Mouse (Mus musculus): ENCODE measurements around the gene Wasf2. TPM values are rescaled to one million over a fixed set of nuclear protein-coding genes. Genes with fewer than 3 reads are reported as not detected.

Wasf2 gene
- 10 to 100 TPM; 34.0 to 35.7 TPM for total RNA-seq (2021)

DNA sequence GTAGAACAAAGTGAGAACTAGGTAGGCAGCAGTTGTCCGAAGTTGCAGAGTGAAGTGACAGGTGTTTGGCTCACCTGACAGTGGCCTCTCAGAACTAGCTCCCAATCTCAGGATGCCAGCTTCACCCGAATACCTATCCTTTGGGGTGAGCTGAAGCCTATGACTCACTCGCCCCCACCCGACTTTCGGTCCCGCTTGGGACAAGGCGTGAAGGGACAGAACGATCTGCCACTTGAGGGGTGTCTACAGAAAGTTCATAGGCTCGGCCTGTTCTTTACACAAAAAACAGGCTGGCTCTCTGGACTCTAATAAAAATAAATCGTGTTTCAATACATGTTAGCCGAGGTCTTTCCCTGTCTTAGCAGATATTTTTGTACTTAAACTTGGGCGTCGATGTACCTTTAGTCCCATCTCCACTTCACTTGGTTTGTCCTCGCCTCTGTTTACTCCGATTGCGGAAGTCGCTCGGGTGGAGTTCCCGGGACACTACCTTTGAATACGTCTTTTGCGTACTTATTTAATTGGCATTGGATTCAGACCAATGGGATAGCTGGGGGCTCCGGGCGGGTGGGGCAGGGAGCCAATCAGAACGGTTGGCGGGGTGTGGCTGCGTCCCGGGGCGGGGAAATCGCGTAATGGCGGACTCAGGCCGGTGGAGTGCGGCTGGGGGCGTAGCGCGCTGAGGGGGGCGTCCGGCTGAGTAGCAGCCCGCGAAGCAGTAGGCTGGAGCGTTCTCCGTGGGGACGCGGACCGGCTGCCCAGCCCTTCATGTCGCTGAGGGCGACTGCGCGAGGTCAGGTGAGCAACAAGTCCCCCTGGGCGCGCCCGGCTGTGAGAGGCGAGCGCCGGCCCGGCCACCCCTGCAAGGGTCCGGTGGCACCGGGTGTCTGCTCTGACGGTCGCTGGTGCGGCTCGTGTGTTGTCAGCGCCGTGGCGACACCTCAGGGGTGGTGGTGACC lies at the start of gene Wasf2:
TSS of gene Wasf2 (plus strand) at position 575 of the 959 bp plus-strand sequence.
- peak; percentile 96 for DNase-seq
- intact Hi-C loops (cut with DNase I) = no loop called here

DNA sequence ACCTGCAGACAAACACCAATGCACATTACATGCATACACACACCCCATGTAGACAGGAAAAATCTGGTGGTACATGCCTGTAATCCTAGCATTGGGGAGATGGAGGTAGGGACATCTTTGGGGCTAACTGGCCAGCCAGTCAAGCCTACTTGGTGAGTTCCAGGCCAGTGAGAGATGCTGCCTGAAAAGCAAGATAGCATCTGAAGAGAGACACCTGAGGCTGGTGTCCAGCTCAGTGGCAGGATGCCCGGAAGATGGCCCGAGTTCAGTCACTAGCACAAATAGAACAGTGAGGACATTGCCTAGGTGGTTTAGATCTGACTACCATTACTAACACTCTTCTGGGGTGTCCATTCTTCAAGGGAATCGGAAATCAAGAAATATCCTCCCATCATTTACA lies 49.4 kb upstream of the Wasf2 start:
- intact Hi-C loops (cut with DNase I) = no loop called here
- DNase-seq = no peak

DNA sequence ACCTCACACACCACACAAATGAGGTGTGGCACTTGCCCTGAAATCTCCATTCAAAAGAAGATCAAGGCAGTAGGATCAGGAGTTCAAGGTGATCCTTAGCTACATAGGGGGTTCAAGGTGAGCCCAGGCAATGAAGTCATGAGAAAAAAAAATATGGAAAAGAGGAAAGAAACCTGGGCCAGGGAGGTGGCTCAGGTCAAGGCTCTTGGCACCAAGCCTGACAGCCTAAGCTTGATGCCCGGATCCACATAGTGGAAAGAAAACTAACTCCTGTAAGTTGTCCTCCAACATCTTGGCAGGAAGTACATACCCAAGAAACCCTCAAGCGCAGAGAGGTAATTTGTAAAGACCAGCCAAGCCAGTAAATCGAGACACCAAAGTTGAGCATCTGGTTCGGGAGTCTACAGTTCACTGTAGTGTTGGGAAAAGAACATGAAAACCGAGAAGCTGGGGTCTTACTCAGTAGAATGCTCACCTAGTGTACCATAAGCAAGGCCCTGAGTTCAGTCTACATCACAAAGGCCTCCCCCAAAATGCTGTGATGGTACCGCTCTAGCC lies 48.0 kb upstream of the Wasf2 start:
- intact Hi-C loops (cut with DNase I) = no loop called here
- DNase-seq = no peak

DNA sequence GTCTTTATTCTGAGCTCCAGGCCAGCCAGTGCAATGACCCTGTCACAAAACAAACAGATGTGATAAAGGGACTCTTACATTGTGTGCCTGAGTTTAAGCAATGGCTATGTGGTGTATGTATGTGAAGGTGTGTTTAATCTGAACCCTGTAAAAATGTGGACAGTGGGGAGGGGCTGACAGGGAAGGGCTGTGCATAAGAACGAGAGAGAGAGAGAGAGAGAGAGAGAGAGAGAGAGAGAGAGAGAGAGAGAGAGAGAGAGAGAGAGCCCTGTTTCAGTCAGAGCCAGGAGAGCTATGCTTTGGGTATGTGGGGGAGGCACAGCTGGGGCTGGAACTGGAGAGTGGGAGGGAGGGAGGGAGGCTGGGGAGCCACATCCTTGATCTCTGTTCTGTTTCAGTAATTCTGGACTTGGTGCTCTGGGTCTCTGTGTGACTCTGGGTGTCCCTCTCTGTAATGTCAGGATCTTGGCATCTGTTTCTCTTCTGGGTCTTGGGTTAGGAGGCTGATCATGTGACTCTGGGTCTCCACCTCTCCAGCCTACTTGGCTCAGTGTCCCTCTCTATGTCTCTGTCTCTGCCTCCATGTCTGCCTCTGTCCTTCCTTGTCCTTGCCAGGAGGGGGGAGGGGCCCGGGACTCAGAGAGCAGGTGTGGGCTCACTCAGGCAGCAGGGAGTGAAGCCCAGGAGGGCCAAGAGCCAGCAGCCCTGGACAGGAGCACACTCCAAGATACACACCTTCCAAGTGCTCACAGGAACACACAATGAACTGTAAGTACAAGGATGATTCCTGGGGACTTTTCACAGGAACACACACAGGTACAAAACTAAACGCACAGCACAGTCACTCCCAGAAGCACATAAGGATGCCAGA lies 46.1 kb upstream of the Wasf2 start:
- intact Hi-C loops (cut with DNase I) = no loop called here
- peak; percentile 88 for DNase-seq

DNA sequence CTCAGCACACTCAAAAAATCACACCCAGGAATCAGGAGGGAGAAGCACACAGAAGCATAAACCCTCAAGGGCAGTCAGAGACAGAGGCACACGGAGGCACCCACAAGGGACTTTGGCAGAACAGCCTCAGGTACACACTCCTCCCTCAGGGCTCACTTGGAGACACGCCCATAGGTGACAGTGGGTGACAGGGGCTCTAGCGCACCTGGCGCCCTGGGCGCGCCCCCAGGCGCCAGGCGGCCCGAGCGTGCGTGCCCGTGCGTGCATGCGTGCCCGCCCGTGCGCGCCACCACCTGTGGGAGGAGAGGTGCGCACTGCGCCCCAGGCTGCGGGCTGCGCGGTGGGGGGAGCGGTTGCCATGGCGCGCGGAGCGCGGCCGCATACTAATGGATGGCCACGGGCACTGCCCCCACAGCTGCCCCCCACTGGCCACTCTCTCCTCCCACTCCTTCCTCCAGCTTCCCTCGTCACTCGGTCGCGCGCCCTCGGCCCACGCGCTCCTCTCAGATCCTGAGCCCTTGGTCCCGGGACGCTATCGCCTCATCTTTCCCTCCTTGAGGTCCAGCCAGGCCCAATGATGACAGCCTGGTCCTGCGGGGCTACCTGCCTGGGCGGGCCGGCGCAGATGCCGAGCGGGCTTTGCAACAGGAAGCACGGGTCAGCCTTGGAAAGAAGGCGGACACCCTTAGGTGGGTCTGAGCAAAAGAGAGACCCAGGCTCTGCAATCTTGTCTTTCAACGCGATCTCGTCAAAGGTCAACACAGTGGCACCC lies 45.1 kb upstream of the Wasf2 start:
- intact Hi-C loops (cut with DNase I) = no loop called here
- peak; percentile 70 for DNase-seq

DNA sequence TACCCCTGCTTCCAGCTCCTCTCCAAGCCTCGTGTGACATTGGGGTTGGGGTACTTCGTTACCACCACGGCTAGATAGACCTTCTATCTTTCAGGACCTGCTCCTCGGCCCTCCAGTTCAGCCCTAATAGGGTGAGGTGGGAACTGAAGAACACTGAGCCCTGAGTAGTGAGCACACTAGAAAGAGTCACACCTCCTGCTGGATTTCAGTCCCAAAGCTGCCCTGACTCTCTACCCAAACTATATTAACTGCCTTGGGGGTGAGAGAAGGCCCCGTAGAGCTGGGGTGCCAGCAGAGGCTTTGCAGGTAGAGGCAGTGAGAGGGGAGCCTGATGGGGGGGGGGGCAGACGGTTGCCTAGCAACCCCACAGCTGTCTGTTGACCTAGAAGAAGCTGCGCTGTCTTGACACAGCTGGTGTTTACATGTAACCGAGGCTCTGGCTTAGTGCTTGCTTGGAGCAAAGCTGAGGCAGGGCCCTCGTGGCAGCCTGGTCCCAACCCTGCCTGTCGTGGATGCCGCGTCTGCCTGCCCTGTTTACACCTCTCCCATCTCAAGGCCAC lies 44.4 kb upstream of the Wasf2 start:
- intact Hi-C loops (cut with DNase I) = no loop called here
- no peak for DNase-seq

DNA sequence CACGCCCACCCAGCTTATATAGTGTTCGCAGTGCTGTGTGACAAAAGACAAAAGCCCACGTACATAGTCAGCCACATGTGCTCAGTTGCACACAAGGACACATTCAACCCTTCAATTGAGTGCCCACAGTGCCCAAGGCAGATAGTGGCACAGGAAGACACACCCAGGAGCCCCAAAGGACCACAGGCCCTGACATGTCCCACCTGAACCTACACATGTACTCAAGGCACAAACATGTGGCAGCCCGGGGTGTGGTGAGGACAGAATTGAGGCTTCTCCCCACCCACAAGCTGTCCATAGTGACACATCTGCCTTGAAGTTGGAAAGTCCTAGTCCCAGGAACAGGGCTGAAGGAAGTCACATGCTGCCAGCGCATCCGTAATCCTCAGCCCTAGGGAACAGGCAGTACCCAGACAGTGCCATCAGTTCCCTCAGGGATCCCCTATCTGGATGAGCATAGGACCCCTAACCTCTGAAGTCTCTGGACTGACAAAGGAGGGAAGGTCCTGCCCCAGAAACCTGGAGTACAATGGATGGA lies 43.1 kb upstream of the Wasf2 start:
- no peak for DNase-seq
- intact Hi-C loops (cut with DNase I) = no loop called here

DNA sequence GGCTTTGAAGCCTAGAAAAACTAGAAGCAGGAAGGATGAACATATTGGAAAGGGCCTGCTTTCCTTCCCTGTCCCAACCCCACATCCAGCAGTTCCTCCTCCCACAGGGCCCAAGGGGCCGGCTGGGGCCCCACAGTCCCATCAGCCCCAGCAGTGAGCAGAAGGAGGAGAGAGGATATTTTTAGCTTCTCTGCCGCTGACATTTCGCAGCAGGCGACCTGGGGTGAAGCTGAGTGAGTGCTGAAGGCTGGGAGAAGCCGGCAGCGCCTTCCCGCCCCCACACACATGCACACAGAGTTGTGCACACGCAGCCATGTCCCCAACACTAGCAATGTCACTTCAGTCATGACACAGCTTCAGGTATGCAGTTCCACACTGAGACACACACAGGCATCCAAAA lies 42.5 kb upstream of the Wasf2 start:
- intact Hi-C loops (cut with DNase I) = no loop called here
- no peak for DNase-seq

DNA sequence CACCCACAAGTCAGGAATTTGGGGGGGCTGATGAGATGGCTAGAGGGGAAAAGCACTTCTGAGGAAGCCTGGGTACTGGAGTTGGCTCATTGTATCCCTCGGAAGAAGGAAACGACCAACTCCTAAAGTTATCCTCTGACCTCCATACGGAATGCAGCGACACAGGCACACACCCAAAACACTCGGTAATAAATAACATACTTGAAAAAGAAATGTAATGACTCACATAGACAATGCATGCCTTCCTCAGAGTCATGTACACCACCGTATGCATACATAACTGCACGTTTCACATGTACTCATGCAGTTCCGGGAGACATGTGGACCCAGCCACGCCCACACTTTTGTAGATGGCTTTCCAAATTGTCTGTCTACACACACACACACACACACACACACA lies 41.0 kb upstream of the Wasf2 start:
- DNase-seq = no peak
- intact Hi-C loops (cut with DNase I) = no loop called here

DNA sequence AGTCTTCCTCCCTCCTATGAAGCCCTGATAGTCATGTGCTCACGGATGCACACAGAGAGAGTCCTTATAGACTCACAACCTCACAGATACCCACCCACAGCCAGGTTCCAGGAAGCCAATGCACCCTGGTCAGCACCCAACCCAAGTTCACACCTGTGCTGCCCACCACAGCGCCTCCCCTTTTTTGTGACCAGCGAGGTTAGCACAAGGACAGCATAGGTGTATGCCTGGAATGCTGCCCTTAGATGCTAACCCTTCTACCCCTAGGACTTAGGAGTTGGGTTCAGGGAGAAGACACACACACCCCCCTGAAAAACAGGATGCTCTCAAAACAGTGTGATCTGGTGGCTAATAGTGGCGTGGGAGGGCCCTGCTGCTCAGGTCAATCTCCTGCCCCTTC lies 40.5 kb upstream of the Wasf2 start:
- DNase-seq = no peak
- intact Hi-C loops (cut with DNase I) = no loop called here

DNA sequence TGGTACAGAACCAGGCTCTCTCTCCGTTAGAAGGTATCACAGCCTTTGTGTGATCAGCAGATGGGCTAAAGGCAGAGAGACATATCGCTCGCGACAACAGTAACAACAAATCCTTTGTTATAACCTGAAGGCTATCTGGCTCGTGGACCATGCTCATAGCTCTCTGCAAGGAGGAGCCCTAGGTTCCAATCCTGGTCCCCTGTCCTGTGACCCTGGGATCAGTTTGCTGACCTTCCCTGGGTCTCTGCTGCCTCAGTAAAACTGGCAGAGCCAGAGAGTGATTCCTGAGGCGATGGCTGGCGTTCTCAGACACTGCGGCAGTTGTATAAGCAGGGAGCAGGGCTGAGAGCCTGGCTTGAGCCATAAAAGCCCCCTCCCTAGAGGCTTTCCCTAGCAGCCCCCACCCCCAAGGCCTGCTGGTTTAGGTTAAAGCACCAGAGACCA lies 40.0 kb upstream of the Wasf2 start:
- no peak for DNase-seq
- intact Hi-C loops (cut with DNase I) = no loop called here

DNA sequence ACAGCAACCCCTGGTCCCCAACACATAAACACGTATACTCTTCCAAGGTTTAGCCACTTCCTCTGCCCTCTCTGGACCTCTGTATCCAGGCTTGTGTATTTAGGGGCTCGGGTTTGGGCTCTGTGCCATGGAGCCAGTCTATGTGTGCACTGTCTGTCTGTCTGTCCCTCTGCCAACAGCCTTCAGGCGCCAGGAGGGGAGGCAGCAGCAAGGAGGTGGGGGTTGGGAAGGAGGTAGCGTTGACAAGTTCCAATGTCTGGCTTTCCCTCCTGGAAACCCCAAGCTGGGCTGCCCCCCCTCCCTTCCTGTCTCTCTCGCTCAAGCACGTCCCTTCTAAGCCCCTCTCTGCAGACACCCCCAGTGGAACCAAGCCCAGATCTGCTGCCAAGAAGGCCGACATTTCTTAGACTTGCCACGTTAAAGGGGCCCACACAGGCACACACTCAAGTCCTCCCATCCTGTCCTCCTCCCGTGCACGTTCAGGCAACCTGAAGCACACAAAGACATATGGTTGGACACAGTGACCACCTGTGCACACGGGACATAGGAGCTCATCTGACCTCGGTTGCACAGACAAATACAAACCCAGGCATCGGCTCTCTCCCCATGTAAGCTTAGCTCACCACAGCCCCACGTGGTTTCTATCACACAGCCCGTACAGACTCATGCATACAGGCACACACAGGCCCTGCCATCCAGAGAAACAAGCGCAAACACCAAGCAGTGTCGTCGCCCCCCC lies 39.4 kb upstream of the Wasf2 start:
- intact Hi-C loops (cut with DNase I) = no loop called here
- DNase-seq = peak; percentile 91

DNA sequence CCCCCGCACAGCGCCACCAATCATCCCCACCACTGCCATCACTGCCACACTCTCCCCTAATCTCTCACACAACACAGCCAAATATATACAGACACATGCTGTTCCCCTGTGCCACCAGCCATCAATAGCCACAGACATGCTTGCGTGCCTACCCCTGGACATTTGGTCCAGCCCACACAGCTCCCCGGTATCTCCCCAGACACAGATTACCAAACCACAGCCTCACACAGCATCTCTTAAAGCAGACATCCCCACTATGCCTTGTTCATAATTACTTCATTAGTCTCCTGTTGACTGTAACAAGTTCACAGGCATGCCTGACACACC lies 38.9 kb upstream of the Wasf2 start:
- DNase-seq = no peak
- intact Hi-C loops (cut with DNase I) = no loop called here

DNA sequence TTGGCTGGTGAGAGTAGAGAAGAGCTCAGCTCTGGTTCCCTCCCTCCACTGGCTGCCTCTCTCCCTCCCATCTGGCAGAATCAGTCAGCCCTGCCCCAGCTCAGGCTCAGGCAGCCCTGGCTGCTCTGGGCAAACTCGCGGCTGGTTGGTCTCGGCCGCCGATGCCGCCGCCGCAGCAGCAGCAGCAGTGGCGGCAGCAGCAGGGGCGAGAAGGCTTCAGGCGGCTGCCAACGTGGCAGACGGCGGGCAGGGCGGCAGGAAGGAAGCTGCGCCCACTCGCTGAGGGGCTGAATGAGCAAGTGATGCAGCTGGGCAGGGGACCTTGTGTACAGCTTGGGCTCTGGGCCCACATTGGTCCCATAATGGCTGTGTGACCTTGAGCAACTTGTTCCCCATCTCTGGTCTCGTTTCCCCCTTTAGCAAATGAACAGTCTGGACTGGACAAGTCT lies 37.8 kb upstream of the Wasf2 start:
- DNase-seq = peak; percentile 88
- intact Hi-C loops (cut with DNase I) = no loop called here

DNA sequence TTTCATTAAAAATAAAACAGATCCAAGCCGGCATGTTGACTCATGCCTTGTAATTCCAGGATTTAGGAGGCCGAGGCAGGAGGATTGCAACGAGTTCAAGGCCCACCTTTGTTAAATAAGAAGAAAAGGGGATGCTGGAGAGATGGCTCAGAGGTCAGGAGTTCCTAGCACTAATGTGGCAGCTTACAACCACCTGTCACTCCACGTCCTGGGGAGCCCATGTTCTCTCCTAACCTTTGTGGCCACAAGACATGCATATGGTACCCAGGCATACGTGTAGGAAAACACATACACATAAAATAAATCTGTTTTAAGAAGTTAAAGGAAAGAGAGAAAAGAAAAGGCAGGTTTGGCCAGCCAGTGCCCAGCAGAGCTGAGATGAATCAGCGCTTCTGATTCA lies 37.2 kb upstream of the Wasf2 start:
- intact Hi-C loops (cut with DNase I) = no loop called here
- DNase-seq = no peak

DNA sequence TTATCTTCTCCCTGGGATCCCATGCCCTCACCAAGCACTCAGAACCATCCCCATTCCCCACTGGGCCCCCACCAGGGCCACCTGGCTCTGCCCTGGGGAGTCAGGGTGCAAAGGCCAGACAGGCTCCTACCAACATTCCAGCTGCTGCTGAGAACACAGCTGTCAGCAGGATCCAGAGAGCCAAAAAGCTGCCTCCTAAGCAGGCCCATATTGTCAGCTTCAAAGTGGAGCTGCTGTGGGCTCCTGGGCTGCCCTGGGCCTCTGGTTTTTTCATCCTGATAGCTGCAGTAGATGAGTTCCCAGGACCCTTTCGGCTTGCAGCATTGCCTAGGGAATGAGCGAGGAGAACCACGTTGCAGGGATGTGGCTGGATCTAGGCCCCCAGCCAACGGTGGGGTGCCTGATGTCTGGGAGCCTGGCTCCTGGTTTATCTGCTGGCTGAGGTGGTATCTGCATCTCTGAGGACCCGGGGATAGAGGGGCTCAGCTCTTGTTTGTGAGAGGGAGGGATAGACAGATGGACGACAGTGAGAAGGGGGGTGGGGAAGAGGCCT lies 36.7 kb upstream of the Wasf2 start:
- DNase-seq = no peak
- intact Hi-C loops (cut with DNase I) = no loop called here

DNA sequence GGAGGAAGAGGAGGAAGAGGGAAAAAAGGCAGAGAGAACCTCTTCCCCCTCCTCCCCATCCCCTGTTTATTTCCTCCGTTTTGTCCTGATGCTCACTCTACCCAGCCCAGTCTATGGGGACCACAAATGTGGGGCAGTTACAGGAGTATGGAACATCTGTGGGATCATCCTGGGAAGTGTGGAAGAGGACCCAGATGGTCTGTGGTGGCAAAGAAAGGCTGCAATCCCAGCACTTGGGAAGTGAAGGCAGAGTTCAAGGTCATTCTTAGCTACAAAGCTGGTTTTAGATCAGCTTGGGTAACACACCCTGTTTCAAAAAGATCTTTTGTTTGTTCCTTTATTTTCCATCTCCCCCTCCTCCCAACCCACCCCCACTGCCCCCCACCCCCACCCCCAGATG lies 36.0 kb upstream of the Wasf2 start:
- DNase-seq = no peak
- intact Hi-C loops (cut with DNase I) = no loop called here

DNA sequence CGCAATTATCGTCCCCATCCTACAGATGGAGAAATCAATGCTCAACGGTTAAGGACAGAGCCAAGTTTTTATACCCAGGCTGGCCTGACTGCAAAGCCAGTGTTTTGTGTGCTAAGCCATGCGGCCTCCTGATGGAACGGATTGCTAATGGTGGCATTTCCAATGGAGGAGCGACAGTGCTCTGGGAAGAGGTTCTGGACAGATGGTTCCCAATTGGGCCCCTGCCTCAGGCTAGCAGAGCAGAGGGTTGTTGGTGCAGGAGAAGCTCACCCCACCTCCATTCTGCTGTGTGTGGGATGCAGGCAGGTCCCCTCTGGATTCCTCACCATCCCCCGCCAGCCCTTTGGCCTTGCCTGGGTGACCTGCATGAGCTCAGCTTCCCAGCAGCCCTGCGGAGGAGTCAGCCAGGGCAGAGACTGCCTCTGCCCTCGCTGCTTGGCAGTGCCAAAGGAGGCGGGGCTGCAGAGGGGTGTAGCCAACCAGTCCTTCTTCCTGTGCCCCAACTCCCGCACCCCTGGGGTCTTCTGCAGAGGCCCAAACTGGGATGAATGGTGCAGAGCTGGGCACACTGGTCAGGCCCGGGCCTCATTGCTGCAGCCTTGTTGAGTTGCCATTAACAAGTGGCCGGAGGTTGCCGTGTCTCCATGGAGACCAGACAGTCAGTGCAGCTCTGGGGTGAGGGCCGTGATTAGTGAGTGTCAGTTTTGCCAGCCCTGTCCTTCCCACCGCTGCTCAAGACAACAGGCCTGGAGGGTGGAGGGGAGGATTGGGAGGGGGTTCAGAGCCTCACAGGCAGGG lies 35.2 kb upstream of the Wasf2 start:
- intact Hi-C loops (cut with DNase I) = no loop called here
- DNase-seq = peak; percentile 91

All from left cerebral cortex, postnatal 4 days (tissue).